Mouse (Mus musculus) CH12.LX (cell line): Measurements from ENCODE around the gene Diras2. TPM values are rescaled to one million over a fixed set of nuclear protein-coding genes. Genes with fewer than 3 reads are reported as not detected.

ENCODE experiments used
- DNase-seq: peaks from one replicate; pipeline ENCODE4 v3.0.0-alpha.2; 2013; ENCODE audit errors: extremely low read depth
- H3K27ac ChIP-seq: 2 replicates; pipeline ENCODE4 v1.5.1; 2012; ENCODE audit warnings: low read depth, mild to moderate bottlenecking, control low read depth, moderate library complexity; ENCODE audit not compliant: insufficient read depth
- H3K27me3 ChIP-seq: replicated peaks from 2 replicates; pipeline ENCODE3; 2012; ENCODE audit warnings: inconsistent platforms
- H3K36me3 ChIP-seq, 2 experiments: replicated peaks in 1 of 2; 2 replicates each; pipeline versions ENCODE3 to v1.6.1; 2012; ENCODE audit warnings: inconsistent platforms in 1 of 2, low read length in 1 of 2, mild to moderate bottlenecking in 1 of 2, mixed read lengths in 1 of 2, moderate library complexity in 1 of 2; ENCODE audit not compliant: control insufficient read depth in 1 of 2, insufficient read depth in 1 of 2
- H3K4me1 ChIP-seq, 2 experiments: 2 replicates each; pipeline ENCODE4 v1.6.1; 2012; ENCODE audit warnings: inconsistent platforms in 1 of 2, moderate library complexity in 1 of 2; ENCODE audit not compliant: insufficient read depth in 2 of 2, control insufficient read depth in 1 of 2
- H3K4me2 ChIP-seq: 2 replicates; pipeline ENCODE4 v1.6.1; 2012; ENCODE audit warnings: low read depth, mild to moderate bottlenecking, control low read depth; ENCODE audit not compliant: poor library complexity, insufficient read depth, severe bottlenecking
- H3K4me3 ChIP-seq, 3 experiments: fragments of 150-350 bp in 1 of 3; sonication (generic) in 1 of 3; replicated peaks in 1 of 3; 2 replicates each; pipeline versions ENCODE3 to v1.5.1; 2011 to 2012; ENCODE audit warnings: low read depth in 2 of 3, low read length in 2 of 3, mild to moderate bottlenecking in 2 of 3, moderate library complexity in 2 of 3, control low read depth in 1 of 3, improper control_type of control experiment in 1 of 3, inconsistent platforms in 1 of 3, mixed read lengths in 1 of 3; ENCODE audit not compliant: poor library complexity in 1 of 3
- H3K79me2 ChIP-seq: replicated peaks from 2 replicates; pipeline ENCODE4 v1.6.1; 2012; ENCODE audit warnings: mild to moderate bottlenecking, moderate library complexity; ENCODE audit not compliant: control insufficient read depth, poor library complexity, insufficient read depth, severe bottlenecking; ENCODE audit errors: extremely low read depth
- H3K9ac ChIP-seq: 2 replicates; pipeline ENCODE4 v1.6.1; 2012; ENCODE audit warnings: low read depth, mild to moderate bottlenecking, control low read depth, moderate library complexity; ENCODE audit not compliant: insufficient read depth
- H3K9me3 ChIP-seq: replicated peaks from 2 replicates; pipeline ENCODE3; 2012; ENCODE audit warnings: low read length, inconsistent platforms, mixed read lengths
- CHD2 ChIP-seq: IDR thresholded peaks from 2 replicates; pipeline ENCODE4 v1.6.1; 2011; ENCODE audit warnings: low read length, improper control_type of control experiment
- CTCF ChIP-seq, 2 experiments: IDR thresholded peaks in 1 of 2; conservative IDR thresholded peaks in 1 of 2; 2 replicates each; pipeline ENCODE4 v1.5.1; 2011 to 2012; ENCODE audit warnings: low read depth in 2 of 2, low read length in 2 of 2, improper control_type of control experiment in 1 of 2, inconsistent platforms in 1 of 2, mild to moderate bottlenecking in 1 of 2, moderate library complexity in 1 of 2
- E2F4 ChIP-seq: IDR thresholded peaks from 2 replicates; pipeline ENCODE4 v1.6.1; 2011; ENCODE audit warnings: low read depth, low read length, improper control_type of control experiment; ENCODE audit not compliant: insufficient replicate concordance
- ELF1 ChIP-seq: IDR thresholded peaks from 2 replicates; pipeline ENCODE4 v1.6.1; 2014; ENCODE audit warnings: low read depth, mild to moderate bottlenecking, inconsistent platforms, low read length, improper control_type of control experiment
- EP300 ChIP-seq: IDR thresholded peaks from 2 replicates; pipeline ENCODE4 v1.6.1; 2011; ENCODE audit warnings: low read length, improper control_type of control experiment
- GABPA ChIP-seq: IDR thresholded peaks from 2 replicates; pipeline ENCODE4 v1.6.1; 2012; ENCODE audit warnings: low read depth, low read length, improper control_type of control experiment, inconsistent platforms; ENCODE audit not compliant: insufficient replicate concordance
- HCFC1 ChIP-seq: IDR thresholded peaks from 2 replicates; pipeline ENCODE4 v1.6.1; 2012; ENCODE audit warnings: low read depth, mild to moderate bottlenecking, inconsistent platforms, low read length, improper control_type of control experiment
- IRF4 ChIP-seq: IDR thresholded peaks from 2 replicates; pipeline ENCODE4 v1.6.1; 2014; ENCODE audit warnings: low read depth, mild to moderate bottlenecking, inconsistent platforms, low read length, improper control_type of control experiment
- JUND ChIP-seq: conservative IDR thresholded peaks from 2 replicates; pipeline ENCODE4 v1.6.1; 2011; ENCODE audit warnings: low read depth, low read length, improper control_type of control experiment
- KAT2A ChIP-seq: IDR thresholded peaks from 2 replicates; pipeline ENCODE4 v1.6.1; 2012; ENCODE audit warnings: low read length, improper control_type of control experiment, inconsistent platforms; ENCODE audit not compliant: insufficient replicate concordance
- MAFK ChIP-seq: IDR thresholded peaks from 2 replicates; pipeline ENCODE4 v1.6.1; 2011; ENCODE audit warnings: low read length, improper control_type of control experiment; ENCODE audit not compliant: insufficient replicate concordance
- MAX ChIP-seq: IDR thresholded peaks from 2 replicates; pipeline ENCODE4 v1.6.1; 2011; ENCODE audit warnings: low read length, improper control_type of control experiment
- MAZ ChIP-seq: IDR thresholded peaks from 2 replicates; pipeline ENCODE4 v1.6.1; 2012; ENCODE audit warnings: low read depth, mild to moderate bottlenecking, inconsistent platforms, low read length, improper control_type of control experiment, moderate library complexity
- MEF2A ChIP-seq: IDR thresholded peaks from 2 replicates; pipeline ENCODE4 v1.6.1; 2014; ENCODE audit warnings: low read depth, mild to moderate bottlenecking, inconsistent platforms, low read length, improper control_type of control experiment, borderline replicate concordance
- MYC ChIP-seq: IDR thresholded peaks from 2 replicates; pipeline ENCODE4 v1.6.1; 2011; ENCODE audit warnings: low read depth, mild to moderate bottlenecking, improper control_type of control experiment, low read length
- NRF1 ChIP-seq: IDR thresholded peaks from 2 replicates; pipeline ENCODE4 v1.6.1; 2014; ENCODE audit warnings: low read depth, mild to moderate bottlenecking, inconsistent platforms, low read length, improper control_type of control experiment, moderate library complexity
- PAX5 ChIP-seq: IDR thresholded peaks from 2 replicates; pipeline ENCODE4 v1.6.1; 2012; ENCODE audit warnings: low read length, inconsistent platforms, mixed read lengths
- POLR2AphosphoS2 ChIP-seq: IDR thresholded peaks from 2 replicates; pipeline ENCODE4 v1.6.1; 2011; ENCODE audit warnings: low read depth, low read length, improper control_type of control experiment
- RAD21 ChIP-seq: IDR thresholded peaks from 2 replicates; pipeline ENCODE4 v1.6.1; 2011; ENCODE audit warnings: low read depth, mild to moderate bottlenecking, low read length, improper control_type of control experiment, moderate library complexity
- RCOR1 ChIP-seq: conservative IDR thresholded peaks from 2 replicates; pipeline ENCODE4 v1.6.1; 2012; ENCODE audit warnings: low read depth, mild to moderate bottlenecking, inconsistent platforms, low read length, improper control_type of control experiment
- SIN3A ChIP-seq: IDR thresholded peaks from 2 replicates; pipeline ENCODE4 v1.6.1; 2012; ENCODE audit warnings: low read length, improper control_type of control experiment, inconsistent platforms
- SMC3 ChIP-seq: IDR thresholded peaks from 2 replicates; pipeline ENCODE4 v1.6.1; 2011; ENCODE audit warnings: low read depth, low read length, improper control_type of control experiment
- TBP ChIP-seq: conservative IDR thresholded peaks from 2 replicates; pipeline ENCODE4 v1.6.1; 2011; ENCODE audit warnings: low read depth, low read length, improper control_type of control experiment
- TCF12 ChIP-seq: IDR thresholded peaks from 2 replicates; pipeline ENCODE4 v1.6.1; 2014; ENCODE audit warnings: low read depth, mild to moderate bottlenecking, inconsistent platforms, low read length, improper control_type of control experiment
- UBTF ChIP-seq: IDR thresholded peaks from 2 replicates; pipeline ENCODE4 v1.6.1; 2012; ENCODE audit warnings: low read depth, mild to moderate bottlenecking, inconsistent platforms, low read length, improper control_type of control experiment, moderate library complexity
- USF1 ChIP-seq: IDR thresholded peaks from 2 replicates; pipeline ENCODE4 v1.6.1; 2014; ENCODE audit warnings: low read depth, mild to moderate bottlenecking, inconsistent platforms, low read length, improper control_type of control experiment
- ZC3H11A ChIP-seq: IDR thresholded peaks from 2 replicates; pipeline ENCODE4 v1.6.1; 2012; ENCODE audit warnings: low read depth, mild to moderate bottlenecking, inconsistent platforms, low read length, improper control_type of control experiment
- ZKSCAN1 ChIP-seq: IDR thresholded peaks from 2 replicates; pipeline ENCODE4 v1.6.1; 2012; ENCODE audit warnings: low read depth, inconsistent platforms, low read length, improper control_type of control experiment, borderline replicate concordance
- ZMIZ1 ChIP-seq: IDR thresholded peaks from 2 replicates; pipeline ENCODE4 v1.6.1; 2012; ENCODE audit warnings: low read depth, mild to moderate bottlenecking, inconsistent platforms, low read length, improper control_type of control experiment
- ZNF384 ChIP-seq: IDR thresholded peaks from 2 replicates; pipeline ENCODE4 v1.6.1; 2012; ENCODE audit warnings: low read depth, low read length, improper control_type of control experiment, inconsistent platforms
- dilution Hi-C: fragments of 300-500 bp; cut with MboI; formaldehyde crosslinking; loops from 2 replicates; pipeline ENCODE4 v1.14.3; 2020; ENCODE audit warnings: low sequenced_read_pairs; ENCODE audit not compliant: extremely low pct_unique_long_range_greater_than_20kb, extremely low pct_ligation_motif_present
- in situ Hi-C: fragments of 300-500 bp; cut with MboI; formaldehyde crosslinking; loops from 3 replicates; pipeline ENCODE4 v1.14.3; 2019; ENCODE audit warnings: low sequenced_read_pairs, low pct_ligation_motif_present, low pct_unique_long_range_greater_than_20kb, mixed read lengths
- polyA plus RNA-seq: library from polyadenylated mRNA; unstranded; fragments of >175 nt; gene quantifications from 2 replicates; pipeline ENCODE4 v1.2.1, GENCODE M21; 2012; ENCODE audit warnings: low read depth; ENCODE audit not compliant: insufficient read length
- total RNA-seq, 2 experiments: library from RNA; depleted of rRNA; stranded (reverse); fragments of 300-350 nt in 1 of 2; fragments of >200 nt in 1 of 2; gene quantifications; 2 replicates each; pipeline ENCODE4 v1.2.3; 2012 to 2014

Diras2 gene
- total and polyA plus RNA-seq, 3 experiments, result 2.8 to 8.5 (median 3.9) TPM

DNA sequence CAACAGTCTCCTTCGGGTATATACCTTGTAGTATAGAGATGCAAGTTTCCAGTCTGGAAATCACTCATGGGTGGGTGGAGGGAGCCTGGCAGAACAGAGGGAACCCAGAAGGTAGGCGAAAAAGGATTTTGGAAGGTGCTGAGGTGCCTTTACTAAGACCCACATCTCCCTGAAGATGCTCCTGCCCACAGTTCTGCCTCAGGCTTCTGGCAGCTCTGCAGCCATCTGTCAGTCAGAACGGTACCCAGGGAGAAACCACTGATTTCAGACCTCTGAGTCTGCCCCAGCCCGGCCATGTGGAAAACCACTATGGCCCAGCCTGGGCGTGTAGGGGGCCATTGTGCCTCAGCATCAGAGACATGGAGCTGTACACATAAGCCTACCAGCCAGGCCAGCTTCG, 8.4 kb upstream of the Diras2 start:
- H3K9ac ChIP-seq, result no peak overlapping the region
- H3K4me2 ChIP-seq, result no peak overlapping the region
- TF ChIP-seq TCF12 (peak; percentile 51), EP300 (peak; percentile 14; the same call in 1 of the 2 replicates), UBTF (0 out of 2 replicates have a peak, but pooled peaks have one; percentile 65), ELF1 (no peak), IRF4 (0 out of 2 replicates have a peak, but pooled peaks have one; percentile 27), MAX (peak; percentile 59; the same call in 1 of the 2 replicates), MYC (0 out of 2 replicates have a peak, but pooled peaks have one; percentile 31), MAZ (no peak)
- dilution Hi-C loops, result no loop called here
- peaks cover 15% of the 10 kb centered on the region for H3K79me2 ChIP-seq
- no peaks in the 10 kb centered on the region for H3K9me3 ChIP-seq
- in situ Hi-C loops, result no loop called here
- peak; percentile 58 for DNase-seq
- no peaks in the 10 kb centered on the region for H3K36me3 ChIP-seq
- H3K27me3 ChIP-seq, result no peaks in the 10 kb centered on the region
- no peak overlapping the region for H3K4me3 ChIP-seq
- H3K27ac ChIP-seq, result peak overlapping the region; percentile 52; the same call in 1 of the 2 replicates
- H3K4me1 ChIP-seq, result peaks cover 45 to 88% of the 10 kb centered on the region in 2 experiments

GRCm38 (mm10) chr13:52538588-52539116, 7.6 kb upstream of the Diras2 start:
- DNase-seq, result peak; percentile 65
- H3K27ac ChIP-seq, result peak overlapping the region; percentile 90
- in situ Hi-C loops, result no loop called here
- peaks cover 48 to 96% of the 10 kb centered on the region in 2 experiments for H3K4me1 ChIP-seq
- peak overlapping the region; percentile 52; the same call in 1 of the 2 replicates for H3K4me2 ChIP-seq
- H3K9ac ChIP-seq, result no peak overlapping the region
- dilution Hi-C loops, result no loop called here
- peaks cover 16% of the 10 kb centered on the region for H3K79me2 ChIP-seq
- no peaks in the 10 kb centered on the region for H3K27me3 ChIP-seq
- H3K36me3 ChIP-seq, result no peaks in the 10 kb centered on the region
- H3K4me3 ChIP-seq, result peak overlapping the region in 1 of 3 experiments; percentile 3
- H3K9me3 ChIP-seq, result no peaks in the 10 kb centered on the region
- TF ChIP-seq RAD21 (peak; percentile 44), HCFC1 (no peak; the same call in 1 of the 2 replicates), JUND (0 out of 2 replicates have a peak, but pooled peaks have one; percentile 4), GABPA (no peak), ZMIZ1 (peak; percentile 14; the same call in 1 of the 2 replicates), CTCF (conservative IDR thresholded peaks at IDR 0.05 in 1 of 2, IDR thresholded peaks at IDR 0.05 in 1 of 2; ENCODE audit: low read depth in 2 of 2, low read length in 2 of 2) (peak in 1 of 2 experiments; percentile 65; a peak in 3 of 4 replicates), ELF1 (peak; percentile 52; the same call in 1 of the 2 replicates), SMC3 (peak; percentile 59), NRF1 (0 out of 2 replicates have a peak, but pooled peaks have one; percentile 47), MEF2A (no peak), KAT2A (0 out of 2 replicates have a peak, but pooled peaks have one; percentile 6), POLR2AphosphoS2 (no peak), TBP (0 out of 2 replicates have a peak, but pooled peaks have one; percentile 34), TCF12 (no peak), ZKSCAN1 (no peak), SIN3A (no peak; the same call in 1 of the 2 replicates), EP300 (no peak), PAX5 (no peak), ZNF384 (no peak), E2F4 (0 out of 2 replicates have a peak, but pooled peaks have one; percentile 36), ZC3H11A (peak; percentile 1; the same call in 1 of the 2 replicates), RCOR1 (no peak; the same call in 1 of the 2 replicates), CHD2 (no peak), MYC (peak; percentile 89), MAFK (no peak), MAX (peak; percentile 89), USF1 (no peak), IRF4 (no peak)
